Mouse (Mus musculus): ENCODE results near the gene Fam234a.

GRCm38 (mm10) chr17:26286199-26286955 is 42.3 kb upstream of the Fam234a start:
- TF ChIP-seq CTCF (IDR thresholded peaks at IDR 0.05; ENCODE audit: low read depth) (no peak), EP300 (IDR thresholded peaks at IDR 0.05; ENCODE audit: low read depth) (no peak)
